Mouse (Mus musculus) heart, postnatal 10 days (tissue): ENCODE results near the gene Ciz1. TPM values are rescaled to one million over a fixed set of nuclear protein-coding genes. Genes with fewer than 3 reads are reported as not detected.
A peak's percentile ranks its signal among the peaks of the same experiment; 100 is the strongest.
"Not testable (repeated sequence)": the region's sequence is repeated elsewhere in the genome, so short reads cannot be mapped to it uniquely, and the experiment has no call there.

Source experiments
- DNase-seq, 2 experiments: peaks; one replicate each; pipeline ENCODE4 v3.0.0; 2021
- intact Hi-C: fragments of 180-260 bp; cut with DNase I; formaldehyde crosslinking; loops from one replicate; pipeline ENCODE4 v1.15.1; 2025
- total RNA-seq, 2 experiments: library from RNA; stranded (reverse); gene quantifications; 2 replicates each; pipeline ENCODE4 v1.2.3; 2021

Gene Ciz1
- total RNA-seq, 2 experiments from 2014 or later = 37.4 to 39.3 TPM

GRCm38 (mm10) chr2:32344598-32345321 is 7.4 kb upstream of the Ciz1 start:
- DNase-seq = no peak
- intact Hi-C loops = no loop called here

- intact Hi-C loops = no loop called here
- no peak for DNase-seq
These were observed 5.1 kb upstream of the Ciz1 start for GRCm38 (mm10) chr2:32347019-32347418.

DNA sequence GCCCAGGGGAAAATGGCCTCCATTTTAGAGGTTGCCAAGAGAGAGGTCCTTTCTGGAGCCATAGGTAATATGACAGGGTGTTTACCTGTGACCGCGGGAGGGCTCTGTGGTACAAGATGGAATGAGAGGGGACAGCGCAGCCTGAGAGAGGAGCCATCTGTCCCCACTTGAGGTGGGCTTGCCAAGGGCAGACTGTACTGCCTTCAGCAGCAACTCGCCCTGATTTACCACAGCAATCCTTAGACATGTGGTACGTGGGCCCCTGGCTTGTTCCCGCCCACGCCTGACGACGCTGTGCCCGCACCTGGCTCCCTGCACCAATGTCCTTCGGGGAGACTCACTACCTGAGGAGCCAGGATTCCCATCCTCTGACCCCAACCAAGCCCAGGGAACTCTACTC is 3.8 kb upstream of the Ciz1 start:
- DNase-seq = no peak
- intact Hi-C loops = no loop called here

DNA sequence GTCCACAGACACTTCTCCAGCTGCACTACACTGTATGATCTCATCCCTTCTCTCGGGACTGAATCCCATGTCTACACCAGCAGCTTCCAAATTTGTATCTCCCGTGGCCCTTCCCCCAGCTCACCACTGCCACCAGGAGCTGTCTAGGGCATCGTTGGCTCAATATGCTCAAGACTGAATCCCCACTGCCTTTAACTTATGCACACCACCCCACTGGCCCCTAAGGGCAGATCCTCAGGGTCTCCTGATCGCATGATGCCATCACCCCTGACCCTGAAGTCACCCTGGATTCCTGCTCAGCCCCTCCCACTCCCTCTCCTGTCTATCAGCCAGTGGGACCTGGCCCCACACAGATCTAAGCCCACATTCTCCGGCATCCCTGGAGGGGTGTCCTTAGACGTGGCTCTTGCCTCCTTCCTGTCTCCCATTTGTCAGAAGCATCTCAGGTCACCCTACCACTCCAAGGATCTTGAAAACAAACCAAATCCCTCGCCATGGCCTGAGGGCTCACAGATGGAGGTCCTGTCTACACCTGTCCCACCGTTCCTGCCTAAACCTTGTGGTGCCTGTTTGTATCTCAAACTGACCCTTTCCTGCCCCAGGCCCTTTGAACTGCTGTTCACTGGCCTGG is 2.4 kb upstream of the Ciz1 start:
- intact Hi-C loops = no loop called here
- no peak for DNase-seq

DNA sequence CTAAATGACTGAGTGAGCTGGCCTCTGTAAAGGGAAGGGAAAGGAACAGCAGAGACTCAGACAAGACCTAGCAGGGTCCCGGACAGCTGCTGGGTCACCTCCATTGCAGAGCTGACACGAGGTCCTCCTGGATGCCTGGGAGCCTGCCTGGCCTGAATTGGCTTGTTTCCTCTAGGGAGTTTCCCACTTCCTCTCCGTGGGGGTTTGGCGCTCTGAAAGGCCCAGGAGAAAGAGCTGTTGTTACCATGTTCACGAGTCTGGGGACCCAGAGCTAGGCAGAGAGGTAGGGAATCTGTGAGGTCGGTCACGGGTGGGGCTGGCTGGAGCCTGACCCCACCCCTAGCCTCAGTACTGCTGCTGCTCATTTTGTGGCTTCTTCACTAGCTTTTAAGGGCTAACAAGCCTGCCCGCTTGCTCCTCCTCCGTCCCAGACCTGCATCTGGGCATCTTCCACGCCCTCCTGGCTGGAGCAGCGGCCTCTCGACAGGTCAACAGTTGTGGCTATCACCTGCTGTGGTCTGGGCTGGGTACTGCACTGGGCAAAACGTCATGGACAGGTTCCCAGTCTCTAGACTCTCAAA is 1.6 kb upstream of the Ciz1 start:
- DNase-seq = peak in 1 of 2 experiments; percentile 51
- intact Hi-C loops = no loop called here

DNA sequence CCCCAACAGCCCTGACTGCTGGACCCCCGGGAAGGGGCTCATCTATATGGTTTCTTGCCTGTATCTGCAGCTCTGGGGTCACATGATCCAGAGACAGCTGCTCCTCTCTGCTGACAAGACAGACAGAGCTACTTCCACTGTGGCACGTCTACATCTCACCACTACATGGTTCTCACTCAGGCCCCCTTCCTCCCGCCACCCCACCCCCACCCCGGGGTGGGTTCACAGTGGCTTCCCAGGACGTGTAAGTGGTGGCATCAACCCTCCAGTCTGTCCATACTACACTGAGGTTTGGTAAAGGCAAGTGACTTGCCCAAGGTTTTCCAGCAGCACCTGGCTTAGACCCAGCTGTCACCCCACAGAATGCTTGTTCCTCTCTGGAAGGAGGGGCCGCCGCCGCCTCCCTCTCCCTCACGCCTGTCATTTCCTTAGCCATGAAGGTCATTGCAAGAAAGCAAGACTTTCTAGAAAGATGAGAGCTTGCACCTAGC is 611 bp upstream of the Ciz1 start:
- DNase-seq = no peak
- intact Hi-C loops = no loop called here

GRCm38 (mm10) chr2:32353007-32353542 is 948 bp downstream of the Ciz1 start, which contains the start of gene Dnm1:
Gene Dnm1 (minus strand): TSS chr2:32353338.
- DNase-seq = peak; percentile 94 to 96
- intact Hi-C loops = loop anchor here (2.0 kb wide), 1 partner anchor 134 kb away; no protein-coding TSS in a partner anchor

DNA sequence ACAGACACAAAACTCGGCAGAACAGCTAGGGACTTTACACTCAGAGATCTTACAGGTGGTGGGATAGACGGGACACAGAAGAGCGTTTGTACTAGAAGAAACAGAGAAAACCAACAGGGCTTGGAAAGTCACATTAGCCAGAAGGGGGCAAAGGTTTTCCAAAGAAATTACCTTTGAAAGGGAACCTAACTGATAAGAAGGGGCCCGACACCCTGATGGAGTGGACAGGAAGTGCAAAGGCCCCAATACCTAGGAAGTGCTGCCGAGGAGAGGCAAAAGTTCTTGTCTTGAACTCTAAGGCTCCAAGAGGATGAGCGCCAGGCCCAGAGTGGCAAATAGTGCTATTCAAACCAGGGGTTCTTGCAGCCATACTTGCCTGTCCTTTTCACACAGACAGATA is 1.7 kb downstream of the Ciz1 start:
- no peak for DNase-seq
- intact Hi-C loops = loop anchor here (2.0 kb wide), 1 partner anchor 133 kb away; no protein-coding TSS in a partner anchor

DNA sequence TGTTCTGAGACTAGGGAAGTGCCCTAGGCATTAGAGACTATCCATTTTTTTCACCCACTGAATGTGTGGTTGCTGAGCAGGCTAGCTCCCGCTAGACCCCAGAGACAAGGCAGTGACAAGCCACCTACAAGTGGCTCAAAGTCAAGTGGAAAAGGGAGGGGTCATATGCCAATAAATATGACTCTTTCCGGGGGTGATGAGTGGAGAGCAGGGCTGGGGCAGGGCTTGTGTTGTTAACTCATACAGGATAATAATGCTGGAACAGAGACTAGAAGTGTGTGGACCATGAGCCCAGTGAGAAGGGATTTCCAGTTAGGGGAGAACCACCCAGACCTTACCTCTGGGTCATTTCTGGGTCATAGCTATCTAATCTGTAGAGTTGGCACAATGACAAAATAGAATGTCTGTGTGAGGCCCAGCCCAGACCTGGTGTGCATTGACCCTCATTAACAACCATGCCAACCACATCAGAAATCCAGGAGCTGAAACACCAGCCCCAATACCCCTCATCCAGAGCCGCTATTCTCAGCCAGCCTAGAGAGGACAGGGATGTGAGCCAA is 2.3 kb downstream of the Ciz1 start:
- no peak for DNase-seq
- intact Hi-C loops = no loop called here

GRCm38 (mm10) chr2:32356216-32356615 is 4.1 kb downstream of the Ciz1 start:
- intact Hi-C loops = no loop called here
- no peak for DNase-seq

GRCm38 (mm10) chr2:32357710-32358109 is 5.6 kb downstream of the Ciz1 start:
- intact Hi-C loops = no loop called here

DNA sequence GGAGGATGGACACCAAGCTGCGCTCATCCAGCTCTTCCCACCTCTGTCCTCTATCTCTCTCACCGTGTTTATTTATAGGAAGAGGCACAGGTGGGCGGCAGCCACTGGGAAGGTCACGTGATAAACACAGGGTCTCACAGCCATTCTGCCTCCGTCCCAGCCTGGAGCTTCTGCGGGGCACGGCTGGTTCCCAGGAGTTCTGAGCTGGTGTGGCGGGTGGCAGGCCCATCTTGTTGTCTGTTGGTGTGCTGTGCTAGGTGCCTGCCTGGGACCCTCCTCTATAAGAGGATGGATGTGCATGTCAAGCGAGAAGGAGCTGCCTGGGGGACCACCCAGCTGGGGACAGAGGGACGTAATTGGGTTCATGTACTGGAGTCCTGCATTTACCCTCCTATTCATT is 6.3 kb downstream of the Ciz1 start:
- no peak for DNase-seq
- intact Hi-C loops = no loop called here

More at GRCm38 (mm10) chr2:32357710-32358109, 5.6 kb downstream of the Ciz1 start:
- no peak for DNase-seq

DNA sequence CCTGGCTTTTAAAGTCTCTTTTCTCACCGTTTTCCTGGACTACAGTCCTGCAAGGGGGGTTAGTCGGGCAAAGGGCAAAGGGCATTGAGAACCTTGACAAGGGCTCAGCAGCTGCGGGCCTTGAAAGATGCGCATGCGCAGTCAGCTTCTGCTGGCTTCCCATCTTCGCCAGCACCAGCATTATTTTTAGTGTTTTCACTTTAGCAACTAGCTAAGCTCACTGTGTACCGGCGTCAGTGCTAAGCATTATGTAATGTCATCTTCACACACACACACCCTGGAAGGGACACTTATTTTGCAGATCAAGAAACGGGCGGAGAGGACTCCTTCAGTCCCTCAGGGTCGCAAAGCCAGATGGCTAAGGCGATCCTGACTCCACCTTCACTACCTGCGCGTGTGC is 8.6 kb downstream of the Ciz1 start:
- intact Hi-C loops = no loop called here
- DNase-seq = peak; percentile 76

- intact Hi-C loops = no loop called here
- peak; percentile 62 to 75 for DNase-seq
These were observed 9.3 kb downstream of the Ciz1 start for GRCm38 (mm10) chr2:32361437-32361836.

DNA sequence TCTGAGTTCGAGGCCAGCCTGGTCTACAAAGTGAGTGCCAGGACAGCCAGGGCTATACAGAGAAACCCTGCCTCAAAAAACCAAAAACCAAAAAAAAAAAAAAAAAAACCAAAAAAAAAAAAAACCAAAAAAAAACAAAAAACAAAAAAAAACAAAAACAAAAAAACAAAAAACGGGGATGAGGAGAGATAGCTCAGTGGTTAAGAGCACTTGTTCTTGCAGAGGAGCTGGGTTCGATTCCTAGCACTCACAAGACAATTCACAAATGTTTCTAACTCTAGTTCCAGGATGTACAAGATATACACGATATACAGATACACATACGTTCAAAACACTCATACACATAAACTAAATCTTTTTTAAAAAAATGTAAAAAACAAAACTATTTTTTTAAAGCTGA is 10.1 kb downstream of the Ciz1 start:
- intact Hi-C loops, DNase-seq: not testable (repeated sequence)

DNA sequence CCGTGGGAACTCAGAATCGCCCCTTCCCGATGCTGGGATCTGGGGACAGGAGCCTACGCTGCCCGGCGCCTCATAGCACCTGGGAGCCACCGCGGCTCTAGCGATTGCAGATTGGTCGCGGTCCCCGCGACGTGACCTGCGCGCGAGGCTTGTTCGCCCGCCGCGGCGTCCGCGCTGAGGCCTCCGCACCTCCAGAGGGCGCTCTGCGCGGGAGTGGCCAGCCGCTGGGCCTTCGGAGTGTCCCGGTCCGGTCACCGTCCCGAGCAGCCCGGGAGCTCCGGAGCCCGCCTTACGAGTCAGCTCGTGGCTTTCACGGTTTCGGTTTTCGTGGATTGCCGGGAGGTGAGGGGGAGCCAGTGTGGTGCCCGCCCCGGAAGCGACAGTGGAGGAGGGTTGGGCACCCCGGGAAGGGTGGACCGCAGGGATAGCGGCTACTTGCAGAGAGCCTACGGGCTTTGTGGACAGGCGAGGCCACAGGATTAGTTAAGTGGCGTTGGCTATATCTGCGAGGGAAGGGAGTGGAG is 10.8 kb downstream of the Ciz1 start:
- DNase-seq = peak; percentile 95 to 96
- intact Hi-C loops = no loop called here

- intact Hi-C loops = loop anchor here (1.0 kb wide), 1 partner anchor 18 kb away; the partner anchor contains the start of gene 1110008P14Rik
- DNase-seq = no peak
These were observed 11.4 kb downstream of the Ciz1 start for GRCm38 (mm10) chr2:32363376-32364106.

DNA sequence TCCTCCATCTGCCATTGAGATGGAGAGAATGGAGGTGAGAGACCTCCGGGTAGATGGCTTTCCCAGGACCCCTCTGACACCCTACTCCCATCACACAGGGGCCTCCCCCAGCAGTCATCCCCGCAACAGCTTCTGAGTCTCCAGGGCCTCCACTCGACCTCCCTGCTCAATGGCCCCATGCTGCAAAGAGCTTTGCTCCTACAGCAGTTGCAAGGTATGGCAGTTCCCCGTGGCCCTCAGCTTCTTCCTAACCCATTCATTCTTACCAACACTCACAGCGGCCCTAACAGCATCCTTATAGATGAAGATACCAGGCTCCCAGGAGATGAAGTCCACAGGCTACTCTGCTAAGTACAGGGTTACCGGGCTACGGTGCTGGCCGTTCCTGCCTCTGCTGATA is 12.0 kb downstream of the Ciz1 start:
- DNase-seq = no peak
- intact Hi-C loops = loop anchor here (1.0 kb wide), 1 partner anchor 17 kb away; the partner anchor contains the start of gene 1110008P14Rik

GRCm38 (mm10) chr2:32367315-32367714 is 15.2 kb downstream of the Ciz1 start:
- DNase-seq = no peak
- intact Hi-C loops = no loop called here

- DNase-seq = no peak
- intact Hi-C loops = no loop called here
These were observed 22.1 kb downstream of the Ciz1 start for GRCm38 (mm10) chr2:32374191-32374590.
